Mouse (Mus musculus): Measurements from ENCODE around the gene Igf2. TPM values are rescaled to one million over a fixed set of nuclear protein-coding genes. Genes with fewer than 3 reads are reported as not detected.
A peak's percentile ranks its signal among the peaks of the same experiment; 100 is the strongest.

Gene Igf2
- polyA plus RNA-seq (2016; fragmentation: Nextera tagmentation; extraction: Ambion mirVana) = 360 and 378 TPM in 2 replicates

DNA sequence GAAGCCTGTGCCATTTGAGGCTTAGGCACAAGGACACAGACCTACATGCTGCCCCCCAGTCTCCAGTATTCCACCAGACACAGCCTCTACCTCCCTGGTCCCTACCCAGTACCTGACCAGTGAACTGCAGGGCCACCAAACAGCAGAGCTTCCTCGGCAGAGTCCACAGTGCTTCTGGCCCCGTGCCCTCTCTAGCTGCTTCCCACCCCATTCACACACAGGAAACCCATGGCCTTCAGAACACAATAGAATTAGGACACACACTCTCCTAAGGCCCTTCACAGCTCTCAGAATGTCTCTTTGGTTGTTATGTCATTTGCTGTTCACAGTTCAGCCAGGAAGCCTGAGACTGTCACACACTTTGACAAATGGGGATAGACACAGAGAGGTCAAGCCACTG is at the start of gene Igf2:
TSS of gene Igf2 (minus strand) at position 158 of the 400 bp plus-strand sequence.
- H3K4me1 ChIP-seq = peaks cover 17% of the 10 kb centered on the region
- H3K36me3 ChIP-seq (replicated peaks) = peaks cover 41% of the 10 kb centered on the region
- peak within 1 kb of the TSS; percentile 30 for H3K27ac ChIP-seq (replicated peaks)
- H3K27me3 ChIP-seq (replicated peaks; ENCODE audit: low read depth, poor library complexity, severe bottlenecking) = peaks cover 62% of the 10 kb centered on the region
- WGBS = 84% methylated on average over 2 of the region's 2 CpGs
- no peak for DNase-seq (ENCODE audit: low spot score)
- H3K4me3 ChIP-seq = 0 out of 2 replicates have a peak within 1 kb of the TSS, but pooled peaks have one; percentile 64
- peaks cover 35% of the 10 kb centered on the region for H3K9me3 ChIP-seq

DNA sequence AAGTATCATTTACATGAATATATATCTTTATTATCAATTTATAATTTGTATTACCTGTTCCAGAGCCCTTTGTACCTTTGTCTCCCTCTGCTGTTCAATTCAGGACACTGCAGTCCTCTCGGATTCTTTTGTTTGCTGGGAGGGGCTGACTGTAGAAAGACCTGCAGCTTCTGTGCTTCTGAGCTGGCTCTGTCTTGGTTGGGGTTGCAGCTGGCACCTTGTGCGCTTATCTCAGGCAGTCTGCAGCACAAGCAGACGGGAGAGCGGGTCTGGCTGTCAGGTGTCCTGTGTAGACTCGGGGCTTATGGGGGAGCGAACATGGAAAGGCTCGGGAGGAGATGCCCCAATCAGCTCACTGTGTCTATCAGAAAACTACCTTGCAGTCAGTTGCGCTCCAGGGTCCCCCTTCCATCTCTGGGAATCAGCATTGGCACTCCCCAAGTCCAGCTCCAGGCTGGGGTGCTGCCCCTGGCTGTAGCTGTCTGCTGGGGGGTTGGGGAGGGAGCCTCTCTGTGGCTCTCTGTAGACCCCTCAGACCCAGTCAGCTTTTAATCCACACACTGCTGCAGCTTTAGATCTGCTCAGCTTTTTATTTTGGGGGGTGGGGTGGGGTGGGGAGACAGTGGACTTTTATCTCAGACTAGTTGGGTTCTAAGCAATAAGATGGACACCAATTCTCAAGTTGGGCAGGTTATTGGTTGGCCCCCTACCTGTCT is 48.3 kb upstream of the Igf2 start:
- WGBS = 16% methylated on average over 8 of the region's 8 CpGs
- Histone ChIP-seq H3K27ac (replicated peaks) (peak overlapping the region; percentile 83), H3K4me3 (peak overlapping the region; percentile 49), H3K36me3 (replicated peaks) (no peaks in the 10 kb centered on the region), H3K4me1 (peaks cover 4% of the 10 kb centered on the region; the same call in 1 of the 2 replicates), H3K27me3 (replicated peaks; ENCODE audit: low read depth, poor library complexity, severe bottlenecking) (no peaks in the 10 kb centered on the region), H3K9me3 (no peaks in the 10 kb centered on the region)
- peak; percentile 67 for DNase-seq (ENCODE audit: low spot score)

DNA sequence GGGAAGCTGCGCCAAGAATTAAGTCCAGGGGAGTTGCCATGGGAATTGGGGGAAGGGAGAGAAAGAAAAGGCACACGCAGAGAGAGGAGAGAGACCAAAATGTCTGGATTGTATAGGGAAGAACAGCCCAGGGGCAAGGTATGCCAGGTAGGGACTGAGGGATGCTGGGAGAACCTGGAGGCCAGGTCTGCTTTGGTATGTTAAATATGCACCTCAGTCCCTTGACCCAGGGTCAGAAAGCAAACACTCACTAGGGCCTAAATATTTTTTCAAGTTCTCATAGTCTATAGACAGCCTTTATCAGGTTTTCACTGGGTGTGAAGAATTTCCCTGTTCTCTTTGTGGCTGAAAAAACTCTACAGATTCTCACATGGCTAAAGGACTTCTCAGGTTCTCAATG is 40.3 kb upstream of the Igf2 start:
- H3K27me3 ChIP-seq (replicated peaks; ENCODE audit: low read depth, poor library complexity, severe bottlenecking) = no peaks in the 10 kb centered on the region
- H3K36me3 ChIP-seq (replicated peaks) = no peaks in the 10 kb centered on the region
- no peaks in the 10 kb centered on the region for H3K4me1 ChIP-seq
- 76% methylated on average over 2 of the region's 2 CpGs for WGBS
- no peak overlapping the region for H3K4me3 ChIP-seq
- no peaks in the 10 kb centered on the region for H3K9me3 ChIP-seq
- DNase-seq (ENCODE audit: low spot score) = no peak
- H3K27ac ChIP-seq (replicated peaks) = no peak overlapping the region

DNA sequence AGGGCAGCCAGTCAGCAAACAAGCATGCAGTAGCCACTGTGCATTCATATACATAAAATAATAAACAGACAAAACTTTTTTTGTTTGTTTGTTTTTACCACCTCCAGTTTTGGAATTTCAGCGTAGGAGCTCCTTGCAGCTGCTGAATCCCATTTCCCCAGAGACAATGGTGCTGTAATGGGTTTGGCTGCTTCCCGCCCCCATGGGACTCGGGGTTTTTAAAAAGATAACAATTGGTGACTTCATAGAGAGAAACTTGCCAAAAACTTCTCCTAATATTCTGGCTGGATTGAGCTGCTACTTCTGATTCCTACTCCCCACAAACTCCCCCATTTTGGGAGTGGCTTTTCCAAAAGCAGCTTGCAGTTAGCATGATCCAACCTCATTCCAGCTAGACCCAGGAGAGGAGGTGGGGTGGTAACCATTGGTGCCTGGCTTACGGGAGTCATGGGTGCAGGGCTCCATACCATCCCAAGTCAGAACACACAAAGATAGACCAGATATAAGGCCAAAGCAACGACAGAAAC is 32.8 kb upstream of the Igf2 start:
- H3K4me3 ChIP-seq = no peak overlapping the region
- H3K27ac ChIP-seq (replicated peaks) = no peak overlapping the region
- WGBS = 71% methylated on average over 5 of the region's 5 CpGs
- no peaks in the 10 kb centered on the region for H3K27me3 ChIP-seq (replicated peaks; ENCODE audit: low read depth, poor library complexity, severe bottlenecking)
- H3K4me1 ChIP-seq = no peaks in the 10 kb centered on the region
- H3K9me3 ChIP-seq = no peaks in the 10 kb centered on the region
- no peak for DNase-seq (ENCODE audit: low spot score)
- H3K36me3 ChIP-seq (replicated peaks) = no peaks in the 10 kb centered on the region

DNA sequence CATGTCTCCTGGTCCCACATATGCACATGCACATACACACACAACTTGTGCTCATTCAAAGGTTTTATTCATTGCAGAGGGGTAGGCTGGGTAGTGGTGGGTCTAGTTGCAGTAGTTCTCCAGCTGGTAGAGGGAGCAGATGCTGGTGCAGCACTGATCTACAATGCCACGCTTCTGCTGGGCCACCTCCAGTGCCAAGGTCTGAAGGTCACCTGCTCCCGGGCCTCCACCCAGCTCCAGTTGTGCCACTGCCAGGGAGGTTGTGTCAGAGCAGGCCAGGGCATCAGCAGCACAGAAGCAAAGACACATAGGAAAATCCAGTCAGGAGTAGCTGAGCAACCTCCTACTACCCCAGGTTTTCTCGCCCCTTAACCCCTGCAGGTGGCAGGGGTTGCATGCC is 12.0 kb upstream of the Igf2 start:
- H3K4me1 ChIP-seq = 0 out of 2 replicates have a peak, but pooled peaks cover 5% of the 10 kb centered on the region
- 87% methylated on average over 3 of the region's 3 CpGs for WGBS
- no peaks in the 10 kb centered on the region for H3K9me3 ChIP-seq
- H3K36me3 ChIP-seq (replicated peaks) = no peaks in the 10 kb centered on the region
- H3K27ac ChIP-seq (replicated peaks) = no peak overlapping the region
- no peaks in the 10 kb centered on the region for H3K27me3 ChIP-seq (replicated peaks; ENCODE audit: low read depth, poor library complexity, severe bottlenecking)
- no peak for DNase-seq (ENCODE audit: low spot score)
- H3K4me3 ChIP-seq = no peak overlapping the region

DNA sequence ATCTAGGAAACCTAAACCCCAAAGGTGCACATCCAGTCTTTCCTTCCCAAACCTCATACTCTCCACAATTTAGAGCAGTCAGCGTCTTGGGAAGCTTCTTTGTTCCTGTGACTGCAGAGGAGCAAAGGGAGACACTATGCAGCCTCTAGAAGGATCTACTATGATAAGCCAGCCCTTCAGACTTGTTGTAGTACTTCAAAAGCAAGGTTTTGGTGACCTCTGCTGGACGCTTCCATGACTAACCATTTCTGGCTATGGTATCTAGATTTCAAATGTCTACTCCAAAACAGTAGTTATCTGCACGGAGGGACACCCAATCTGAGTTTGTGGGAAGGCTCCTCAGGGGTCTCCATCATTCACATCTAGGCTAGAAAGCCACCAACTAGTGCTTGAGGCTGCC is 9.0 kb upstream of the Igf2 start:
- WGBS = 14% methylated on average over 3 of the region's 3 CpGs
- Histone ChIP-seq H3K27ac (replicated peaks) (peak overlapping the region; percentile 12; the same call in 1 of the 2 replicates), H3K4me1 (0 out of 2 replicates have a peak, but pooled peaks cover 5% of the 10 kb centered on the region), H3K36me3 (replicated peaks) (no peaks in the 10 kb centered on the region), H3K9me3 (peaks cover 16% of the 10 kb centered on the region), H3K27me3 (replicated peaks; ENCODE audit: low read depth, poor library complexity, severe bottlenecking) (no peaks in the 10 kb centered on the region), H3K4me3 (no peak overlapping the region)
- DNase-seq (ENCODE audit: low spot score) = peak; percentile 68

DNA sequence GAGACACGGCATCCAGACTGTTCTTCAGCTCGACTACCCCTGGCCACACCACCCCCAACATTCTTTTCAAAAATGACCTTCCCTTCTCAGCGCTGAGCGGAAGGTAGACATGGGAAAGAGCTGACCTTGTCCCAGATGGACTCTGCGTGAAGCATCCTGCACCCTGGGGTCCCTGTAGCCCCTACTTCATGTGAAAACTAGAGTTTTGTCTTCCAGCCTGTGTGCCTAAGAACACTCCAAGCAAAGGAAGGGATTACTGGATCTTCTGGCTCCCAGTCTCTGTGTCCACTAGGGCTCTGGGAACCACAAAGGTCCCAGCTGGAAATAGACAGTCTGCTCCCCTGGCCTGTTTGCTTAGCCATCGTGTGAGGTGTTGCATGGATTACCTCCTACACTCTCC is 8.5 kb upstream of the Igf2 start:
- H3K4me3 ChIP-seq = no peak overlapping the region
- H3K36me3 ChIP-seq (replicated peaks) = no peaks in the 10 kb centered on the region
- H3K27me3 ChIP-seq (replicated peaks; ENCODE audit: low read depth, poor library complexity, severe bottlenecking) = no peaks in the 10 kb centered on the region
- 70% methylated on average over 6 of the region's 6 CpGs for WGBS
- H3K27ac ChIP-seq (replicated peaks) = peak overlapping the region; percentile 12; the same call in 1 of the 2 replicates
- 0 out of 2 replicates have a peak, but pooled peaks cover 5% of the 10 kb centered on the region for H3K4me1 ChIP-seq
- no peak for DNase-seq (ENCODE audit: low spot score)
- peaks cover 20% of the 10 kb centered on the region for H3K9me3 ChIP-seq

DNA sequence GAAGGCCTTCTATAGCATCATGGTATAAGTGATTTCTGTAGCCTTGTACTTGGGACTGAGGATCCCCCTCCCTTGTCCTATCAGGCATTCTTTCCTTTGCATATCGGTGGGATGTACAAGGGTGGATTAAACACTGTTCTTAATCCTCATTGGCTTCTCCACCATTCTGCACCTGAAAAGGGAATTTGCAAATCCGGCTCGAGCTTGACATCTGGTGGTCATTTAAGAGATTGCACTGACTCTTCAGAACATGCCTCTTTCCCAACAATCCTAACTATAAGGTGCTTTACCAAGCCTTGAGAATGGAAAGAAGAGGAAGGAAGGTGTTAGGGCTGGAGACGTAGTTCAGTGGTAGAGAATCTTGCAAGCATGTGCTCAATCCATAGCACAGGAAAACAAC is 5.5 kb upstream of the Igf2 start:
- no peak overlapping the region for H3K4me3 ChIP-seq
- peaks cover 7% of the 10 kb centered on the region for H3K27me3 ChIP-seq (replicated peaks; ENCODE audit: low read depth, poor library complexity, severe bottlenecking)
- H3K27ac ChIP-seq (replicated peaks) = no peak overlapping the region
- DNase-seq (ENCODE audit: low spot score) = peak; percentile 54
- peaks cover 28% of the 10 kb centered on the region for H3K36me3 ChIP-seq (replicated peaks)
- peaks cover 41% of the 10 kb centered on the region for H3K9me3 ChIP-seq
- WGBS = 16% methylated on average over 4 of the region's 4 CpGs
- peaks cover 5% of the 10 kb centered on the region; the same call in 1 of the 2 replicates for H3K4me1 ChIP-seq

DNA sequence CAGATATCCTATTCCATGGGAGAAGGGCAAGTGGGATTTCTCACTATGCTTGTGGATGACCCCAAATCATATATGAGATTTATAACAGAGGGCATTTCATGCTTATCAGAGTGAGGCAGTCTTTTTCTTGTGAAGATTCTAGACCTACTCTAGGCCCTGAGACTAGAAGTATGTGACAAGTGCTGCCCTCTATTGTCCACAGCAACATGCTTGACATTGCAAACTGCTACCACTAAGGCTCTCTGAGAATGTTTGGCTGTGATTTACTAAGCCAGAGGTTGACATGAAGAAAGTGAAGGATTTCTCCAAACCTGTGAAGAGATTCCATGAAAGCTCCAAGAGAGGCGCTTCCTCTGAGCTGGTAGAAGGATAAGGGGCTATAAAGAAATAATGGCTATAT is 4.5 kb upstream of the Igf2 start:
- Histone ChIP-seq H3K4me3 (no peak overlapping the region), H3K4me1 (peaks cover 5% of the 10 kb centered on the region; the same call in 1 of the 2 replicates), H3K27me3 (replicated peaks; ENCODE audit: low read depth, poor library complexity, severe bottlenecking) (peaks cover 17% of the 10 kb centered on the region), H3K36me3 (replicated peaks) (peaks cover 39% of the 10 kb centered on the region), H3K9me3 (peaks cover 41% of the 10 kb centered on the region), H3K27ac (replicated peaks) (no peak overlapping the region)
- no peak for DNase-seq (ENCODE audit: low spot score)
- 92% methylated on average over 1 of the region's 1 CpGs for WGBS

DNA sequence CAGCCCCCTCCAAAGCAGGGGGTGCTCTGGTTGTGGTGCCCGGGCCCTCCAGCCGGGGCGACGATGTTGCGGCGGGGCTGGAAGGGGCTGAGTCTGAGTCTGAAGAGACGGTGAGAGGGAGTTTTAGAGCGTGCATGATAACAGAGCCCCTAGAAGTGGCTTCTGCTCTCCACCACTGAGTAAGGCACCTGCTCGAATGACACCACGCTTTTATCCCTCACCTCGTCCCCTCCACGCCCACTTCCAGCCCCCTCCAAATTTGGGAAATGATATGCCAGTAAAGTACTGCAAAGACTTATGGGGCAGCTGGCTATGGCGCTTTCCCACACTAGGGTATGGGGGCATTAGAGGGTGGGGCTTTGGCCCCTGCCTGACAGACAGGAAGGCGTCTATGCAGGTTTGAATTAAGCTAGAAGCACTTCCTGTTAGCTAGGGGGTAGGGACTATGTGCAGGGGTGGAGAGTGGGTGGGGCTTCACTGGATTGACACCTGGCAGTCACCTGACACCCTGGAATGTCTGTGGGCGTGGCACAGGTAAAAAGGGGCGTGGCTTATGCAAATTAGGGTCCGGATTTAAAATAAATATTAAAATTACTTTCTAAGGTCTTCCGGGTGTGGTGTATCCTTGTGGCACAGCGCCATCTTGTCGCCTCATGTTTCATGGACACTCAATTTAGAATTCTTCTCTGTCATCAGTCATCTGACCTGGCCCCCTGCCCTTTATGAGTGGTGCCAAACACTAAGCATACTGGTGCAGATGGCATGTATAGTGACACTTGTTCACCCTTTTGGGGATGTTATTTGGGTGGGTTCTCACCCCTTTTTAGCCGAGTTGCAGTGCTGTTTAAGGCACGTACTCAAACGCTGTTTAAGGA is 3.4 kb upstream of the Igf2 start, which contains the start of gene Gm49394:
TSS of gene Gm49394 (minus strand) at position 192 of the 875 bp plus-strand sequence.
- no peak for DNase-seq (ENCODE audit: low spot score)

DNA sequence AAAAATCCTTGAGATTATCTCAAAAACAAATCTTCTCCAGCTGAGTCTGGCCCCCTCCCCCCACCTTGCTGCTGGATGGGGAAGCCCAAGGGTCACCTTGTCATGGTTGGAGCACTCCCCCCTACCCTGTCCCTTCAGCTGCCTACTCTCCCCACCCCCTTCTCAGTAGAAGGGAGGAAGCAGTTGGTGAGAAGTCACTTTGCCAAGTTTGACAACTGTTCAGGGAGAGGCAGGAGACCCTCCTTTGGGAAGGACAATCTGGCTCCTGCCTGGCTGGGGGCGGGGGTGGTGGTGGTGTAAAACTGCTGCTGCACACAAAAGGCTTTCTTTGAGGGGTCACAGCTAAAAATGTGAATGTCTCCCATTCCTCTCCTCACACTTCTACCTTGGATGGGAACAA is 1.7 kb upstream of the Igf2 start:
- Histone ChIP-seq H3K27ac (replicated peaks) (no peak overlapping the region), H3K27me3 (replicated peaks; ENCODE audit: low read depth, poor library complexity, severe bottlenecking) (peaks cover 45% of the 10 kb centered on the region), H3K9me3 (peaks cover 41% of the 10 kb centered on the region), H3K4me3 (no peak overlapping the region), H3K36me3 (replicated peaks) (peaks cover 41% of the 10 kb centered on the region), H3K4me1 (peaks cover 17% of the 10 kb centered on the region)
- 96% methylated on average over 1 of the region's 1 CpGs for WGBS
- no peak for DNase-seq (ENCODE audit: low spot score)

More for the DNA sequence above, 3.4 kb upstream of the Igf2 start, which contains the start of gene Gm49394:
- 85% methylated on average over 23 of the region's 23 CpGs for WGBS
- Histone ChIP-seq H3K9me3 (peaks cover 41% of the 10 kb centered on the region), H3K27me3 (replicated peaks; ENCODE audit: low read depth, poor library complexity, severe bottlenecking) (peaks cover 28% of the 10 kb centered on the region), H3K27ac (replicated peaks) (no peak within 1 kb of the TSS), H3K4me1 (peaks cover 4% of the 10 kb centered on the region), H3K36me3 (replicated peaks) (peaks cover 41% of the 10 kb centered on the region), H3K4me3 (no peak within 1 kb of the TSS)

DNA sequence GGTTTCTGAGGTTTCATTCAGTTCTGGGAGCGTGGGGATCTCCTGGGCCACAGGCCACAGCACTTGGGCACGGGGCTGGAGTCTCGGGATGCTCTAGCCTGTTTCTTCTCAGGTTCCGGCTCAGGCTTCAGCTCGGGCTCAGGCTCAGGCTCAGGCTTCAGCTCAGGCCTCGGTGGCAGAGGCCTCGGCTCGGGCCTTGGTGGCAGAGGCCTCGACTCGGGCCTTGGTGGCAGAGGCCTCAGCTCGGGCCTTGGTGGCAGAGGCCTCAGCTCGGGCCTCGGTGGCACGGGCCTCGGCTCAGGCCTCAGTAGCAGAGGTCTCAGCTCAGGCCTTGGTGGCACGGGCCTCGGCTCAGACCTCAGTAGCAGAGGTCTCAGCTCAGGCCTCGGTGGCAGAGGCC is 905 bp upstream of the Igf2 start:
- peaks cover 41% of the 10 kb centered on the region for H3K9me3 ChIP-seq
- no peak for DNase-seq (ENCODE audit: low spot score)
- peaks cover 17% of the 10 kb centered on the region for H3K4me1 ChIP-seq
- H3K36me3 ChIP-seq (replicated peaks) = peaks cover 41% of the 10 kb centered on the region
- 91% methylated on average over 18 of the region's 18 CpGs for WGBS
- no peak overlapping the region for H3K27ac ChIP-seq (replicated peaks)
- H3K4me3 ChIP-seq = no peak overlapping the region
- peaks cover 53% of the 10 kb centered on the region for H3K27me3 ChIP-seq (replicated peaks; ENCODE audit: low read depth, poor library complexity, severe bottlenecking)
